ENCODE assay signal across 8 mouse cellular contexts in the genomic region with DNA sequence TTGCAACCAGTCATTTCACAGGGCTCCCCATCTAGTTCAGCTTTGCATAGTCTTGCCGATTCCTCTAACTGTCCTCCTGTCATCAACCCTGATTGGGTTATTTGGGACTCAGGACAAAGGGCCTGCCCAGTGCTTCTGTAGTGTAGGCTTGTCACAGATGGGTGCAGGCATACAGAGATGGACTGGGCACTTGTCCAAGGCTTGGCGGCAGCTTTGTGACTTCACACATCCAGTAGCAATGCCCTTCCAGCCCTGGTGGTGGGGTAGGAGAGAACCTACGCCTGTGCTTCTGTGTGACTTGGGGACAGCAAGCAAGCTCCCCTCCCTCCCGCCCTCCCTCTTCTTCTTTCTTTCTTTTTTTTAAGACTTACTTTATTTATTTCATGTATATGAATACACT. TPM values are rescaled to one million over a fixed set of nuclear protein-coding genes. Genes with fewer than 3 reads are reported as not detected.
A peak's percentile ranks its signal among the peaks of the same experiment; 100 is the strongest.
DNase-seq lines count a peak whose midpoint lies in the region; ATAC-seq and TF ChIP-seq lines count a peak whose summit lies in the region.

No protein-coding gene starts in this region.

- H3K9me3 ChIP-seq in kidney, embryonic 14.5 days (ENCODE audit: control insufficient read depth, low read length), result no peaks in the 10 kb centered on the region
- no peaks in the 10 kb centered on the region for H3K9me3 ChIP-seq in lung, postnatal 0 days (ENCODE audit: low read length)
- no peaks in the 10 kb centered on the region for H3K9me3 ChIP-seq in embryonic facial prominence, embryonic 10.5 days
- no peaks in the 10 kb centered on the region for H3K9me3 ChIP-seq in liver, postnatal 0 days (ENCODE audit: low read length)

- no peak for ATAC-seq in kidney, embryonic 14.5 days (ENCODE audit: low FRiP score, low TSS enrichment)
- no peak for ATAC-seq in lung, postnatal 0 days
- ATAC-seq in liver, postnatal 0 days, result no peak

- WGBS in kidney, embryonic 14.5 days, result 86% methylated on average over 4 of the region's 4 CpGs
- WGBS in lung, postnatal 0 days, result 69% methylated on average over 4 of the region's 4 CpGs
- 88% methylated on average over 4 of the region's 4 CpGs for WGBS in embryonic facial prominence, embryonic 10.5 days
- WGBS in liver, postnatal 0 days (ENCODE audit: insufficient replicate concordance), result 77% methylated on average over 4 of the region's 4 CpGs

- H3K4me2 ChIP-seq in kidney, embryonic 14.5 days (replicated peaks; ENCODE audit: low read depth, low read length), result no peak overlapping the region
- no peak overlapping the region for H3K4me2 ChIP-seq in lung, postnatal 0 days (replicated peaks; ENCODE audit: low read depth, low read length)
- H3K4me2 ChIP-seq in liver, postnatal 0 days (ENCODE audit: low read depth, low read length), result no peak overlapping the region

- H3K27ac ChIP-seq in kidney, embryonic 14.5 days (ENCODE audit: low read depth, low read length), result no peak overlapping the region
- H3K27ac ChIP-seq in lung, postnatal 0 days (ENCODE audit: low read length), result no peak overlapping the region
- no peak overlapping the region for H3K27ac ChIP-seq in embryonic facial prominence, embryonic 10.5 days (replicated peaks)
- no peak overlapping the region for H3K27ac ChIP-seq in liver, postnatal 0 days (ENCODE audit: low read depth)

- H3K4me3 ChIP-seq in kidney, embryonic 14.5 days (ENCODE audit: low read length), result no peak overlapping the region
- H3K4me3 ChIP-seq in lung, postnatal 0 days (ENCODE audit: low read depth, low read length), result no peak overlapping the region
- H3K4me3 ChIP-seq in embryonic facial prominence, embryonic 10.5 days, result no peak overlapping the region
- no peak overlapping the region for H3K4me3 ChIP-seq in liver, postnatal 0 days (ENCODE audit: low read depth, low read length)

- peak; percentile 16; the same call in 1 of the 2 replicates for TF ChIP-seq CTCF in lung, postnatal 0 days (IDR thresholded peaks at IDR 0.05)
- TF ChIP-seq CTCF in liver, postnatal 0 days (IDR thresholded peaks at IDR 0.05; ENCODE audit: low read depth), result no peak

- no peaks in the 10 kb centered on the region for H3K4me1 ChIP-seq in kidney, embryonic 14.5 days (ENCODE audit: control insufficient read depth, insufficient read depth, low read length)
- no peaks in the 10 kb centered on the region for H3K4me1 ChIP-seq in lung, postnatal 0 days (ENCODE audit: insufficient read depth, low read depth, low read length)
- H3K4me1 ChIP-seq in embryonic facial prominence, embryonic 10.5 days, result peaks cover 25% of the 10 kb centered on the region
- H3K4me1 ChIP-seq in liver, postnatal 0 days (ENCODE audit: insufficient read depth), result no peaks in the 10 kb centered on the region

- H3K9ac ChIP-seq in kidney, embryonic 14.5 days (ENCODE audit: low read depth, low read length), result no peak overlapping the region
- no peak overlapping the region for H3K9ac ChIP-seq in lung, postnatal 0 days (replicated peaks; ENCODE audit: low read depth)
- H3K9ac ChIP-seq in liver, postnatal 0 days (replicated peaks), result no peak overlapping the region

- peak; percentile 48 for DNase-seq in kidney, adult 18-20 months
- peak; percentile 70 for DNase-seq in adrenal gland, postnatal 10 days
- peak; percentile 63 for DNase-seq in heart, postnatal 4 days
- peak; percentile 21 for DNase-seq in lung, postnatal 0 days (ENCODE audit: low spot score)
- no peak for DNase-seq in embryonic facial prominence, embryonic 10.5 days (ENCODE audit: low spot score)
- no peak for DNase-seq in B cell, adult 2 months
- DNase-seq in liver, postnatal 0 days, result no peak

- H3K27me3 ChIP-seq in kidney, embryonic 14.5 days (ENCODE audit: control insufficient read depth, insufficient read depth, low read length), result no peaks in the 10 kb centered on the region
- H3K27me3 ChIP-seq in lung, postnatal 0 days (replicated peaks; ENCODE audit: insufficient read depth, low read length), result no peaks in the 10 kb centered on the region
- H3K27me3 ChIP-seq in embryonic facial prominence, embryonic 10.5 days (replicated peaks; ENCODE audit: low read depth, poor library complexity, severe bottlenecking), result no peaks in the 10 kb centered on the region
- no peaks in the 10 kb centered on the region for H3K27me3 ChIP-seq in liver, postnatal 0 days (ENCODE audit: insufficient read depth, low read length)

- peaks cover 43% of the 10 kb centered on the region for H3K36me3 ChIP-seq in kidney, embryonic 14.5 days (ENCODE audit: control insufficient read depth, insufficient read depth, low read length)
- no peaks in the 10 kb centered on the region for H3K36me3 ChIP-seq in lung, postnatal 0 days (ENCODE audit: insufficient read depth, low read length)
- peaks cover 80% of the 10 kb centered on the region for H3K36me3 ChIP-seq in embryonic facial prominence, embryonic 10.5 days (replicated peaks)
- H3K36me3 ChIP-seq in liver, postnatal 0 days (replicated peaks; ENCODE audit: insufficient read depth, low read length), result peaks cover 17% of the 10 kb centered on the region; the same call in 1 of the 2 replicates

- no peak for TF ChIP-seq EP300 in lung, postnatal 0 days (IDR thresholded peaks at IDR 0.05)
- TF ChIP-seq EP300 in liver, postnatal 0 days (IDR thresholded peaks at IDR 0.05; ENCODE audit: low read depth), result no peak

RNA-seq across cellular contexts. Expression of a gene that starts 39.6 kb away (rescaled TPM):
- 68.8 and 71.7 TPM in 2 replicates for polyA plus RNA-seq in kidney, embryonic 14.5 days (2014; fragmentation: Nextera tagmentation; extraction: Ambion mirVana)
- total RNA-seq in adrenal gland, postnatal 10 days (2021), result 10 to 100 TPM; 35.9 to 38.0 TPM
- total RNA-seq in heart, postnatal 4 days (2021), result 10 to 100 TPM; 20.5 to 21.3 TPM
- 44.8 and 47.7 TPM in 2 replicates for polyA plus RNA-seq in lung, postnatal 0 days (2015; fragmentation: Nextera tagmentation; extraction: Ambion mirVana)
- polyA plus RNA-seq in embryonic facial prominence, embryonic 10.5 days (2016; fragmentation: Nextera tagmentation; extraction: Ambion mirVana), result 70.3 and 74.5 TPM in 2 replicates
- polyA plus RNA-seq in liver, postnatal 0 days (2015; fragmentation: Nextera tagmentation; extraction: Ambion mirVana), result 11.7 and 15.0 TPM in 2 replicates

RNA-seq across cellular contexts. Expression of a gene that starts 55.8 kb away (rescaled TPM):
- polyA plus RNA-seq in kidney, embryonic 14.5 days (2014; fragmentation: Nextera tagmentation; extraction: Ambion mirVana), result 683 and 751 TPM in 2 replicates
- 100 to 1,000 TPM; 286 to 394 TPM for total RNA-seq in adrenal gland, postnatal 10 days (2021)
- 100 to 1,000 TPM; 264 to 286 TPM for total RNA-seq in heart, postnatal 4 days (2021)
- polyA plus RNA-seq in lung, postnatal 0 days (2015; fragmentation: Nextera tagmentation; extraction: Ambion mirVana), result 654 and 692 TPM in 2 replicates
- polyA plus RNA-seq in embryonic facial prominence, embryonic 10.5 days (2016; fragmentation: Nextera tagmentation; extraction: Ambion mirVana), result 557 and 577 TPM in 2 replicates
- polyA plus RNA-seq in liver, postnatal 0 days (2015; fragmentation: Nextera tagmentation; extraction: Ambion mirVana), result 228 and 239 TPM in 2 replicates

Comparison
In these comparisons a context has a peak if more than half of its experiments do, and no peak if none do; other contexts are left out.
1. DNase-seq: peak in kidney, adult 18-20 months (single experiment), adrenal gland, postnatal 10 days (single experiment), heart, postnatal 4 days (single experiment) and lung, postnatal 0 days (single experiment); none in embryonic facial prominence, embryonic 10.5 days (single experiment), B cell, adult 2 months (0 of 2) and liver, postnatal 0 days (single experiment).